8 mouse cellular contexts compared by ENCODE assay signal in genomic region chr1:36512089-36512965, GRCm38 (mm10). TPM values are rescaled to one million over a fixed set of nuclear protein-coding genes. Genes with fewer than 3 reads are reported as not detected.
A peak's percentile ranks its signal among the peaks of the same experiment; 100 is the strongest.
DNase-seq lines count a peak whose midpoint lies in the region; ATAC-seq and TF ChIP-seq lines count a peak whose summit lies in the region.

No protein-coding gene starts in this region.

- DNase-seq in ovary, postnatal 14 days (ENCODE audit: low spot score) = peak; percentile 23
- DNase-seq in ovary, postnatal 10 days (ENCODE audit: low spot score) = no peak
- peak; percentile 73 to 76 for DNase-seq in cerebellum, adult 2 months
- peak; percentile 47 for DNase-seq in gastrocnemius, adult 18-20 months (ENCODE audit: low spot score)
- peak in 1 of 3 experiments; percentile 9 for DNase-seq in liver, embryonic 14.5 days (ENCODE audit: low read depth in 3 of 3, low spot score in 3 of 3)
- DNase-seq in thymus, postnatal 10 days (ENCODE audit: low spot score in 2 of 2) = peak; percentile 27 to 51

- peak overlapping the region; percentile 99 for H3K27ac ChIP-seq in cerebellum, adult 2 months (ENCODE audit: insufficient read depth, low read length)
- peak overlapping the region; percentile 99 for H3K27ac ChIP-seq in intestine, embryonic 16.5 days (ENCODE audit: low read length)
- H3K27ac ChIP-seq in liver, embryonic 14.5 days = peak overlapping the region; percentile 72
- H3K27ac ChIP-seq in neural tube, embryonic 14.5 days (ENCODE audit: low read depth, low read length) = peak overlapping the region; percentile 87

- TF ChIP-seq POLR2A in cerebellum, adult 2 months (IDR thresholded peaks at IDR 0.05; ENCODE audit: borderline replicate concordance, insufficient read depth, low read length) = no peak

- 0 out of 2 replicates have a peak, but pooled peaks cover 4% of the 10 kb centered on the region for H3K36me3 ChIP-seq in intestine, embryonic 16.5 days (ENCODE audit: control insufficient read depth, insufficient read depth, low read length)
- no peaks in the 10 kb centered on the region for H3K36me3 ChIP-seq in liver, embryonic 14.5 days (replicated peaks; ENCODE audit: control insufficient read depth, insufficient read depth, low read depth)
- no peaks in the 10 kb centered on the region for H3K36me3 ChIP-seq in neural tube, embryonic 14.5 days (ENCODE audit: control insufficient read depth, insufficient read depth, low read length)

- H3K9ac ChIP-seq in intestine, embryonic 16.5 days (ENCODE audit: low read depth, low read length) = peak overlapping the region; percentile 84
- peak overlapping the region; percentile 79 for H3K9ac ChIP-seq in liver, embryonic 14.5 days (replicated peaks)
- peak overlapping the region; percentile 88 for H3K9ac ChIP-seq in neural tube, embryonic 14.5 days (replicated peaks; ENCODE audit: low read depth, low read length)

- no peak; the same call in 1 of the 2 replicates for TF ChIP-seq CTCF in cerebellum, adult 2 months (IDR thresholded peaks at IDR 0.05; ENCODE audit: borderline replicate concordance, insufficient read depth, low read depth, low read length)
- no peak for TF ChIP-seq CTCF in liver, embryonic 14.5 days (IDR thresholded peaks at IDR 0.05; ENCODE audit: low read depth)

- no peaks in the 10 kb centered on the region for H3K27me3 ChIP-seq in cerebellum, adult 2 months (ENCODE audit: control insufficient read depth, insufficient read depth, low read length)
- H3K27me3 ChIP-seq in intestine, embryonic 16.5 days (replicated peaks; ENCODE audit: control insufficient read depth, insufficient read depth, low read length) = no peaks in the 10 kb centered on the region
- no peaks in the 10 kb centered on the region for H3K27me3 ChIP-seq in liver, embryonic 14.5 days (ENCODE audit: control insufficient read depth, insufficient read depth, low read length)
- H3K27me3 ChIP-seq in neural tube, embryonic 14.5 days (ENCODE audit: control insufficient read depth, insufficient read depth, low read length) = peaks cover 6% of the 10 kb centered on the region; the same call in 1 of the 2 replicates

- ATAC-seq in intestine, embryonic 16.5 days = peak; percentile 70
- peak; percentile 63 for ATAC-seq in liver, embryonic 14.5 days (ENCODE audit: insufficient read depth)
- peak; percentile 74 for ATAC-seq in neural tube, embryonic 14.5 days (ENCODE audit: low read depth)

- peak overlapping the region; percentile 59 for H3K4me3 ChIP-seq in cerebellum, adult 2 months (replicated peaks; ENCODE audit: insufficient read depth, low read depth, low read length)
- peak overlapping the region; percentile 96 for H3K4me3 ChIP-seq in intestine, embryonic 16.5 days (ENCODE audit: low read length)
- H3K4me3 ChIP-seq in liver, embryonic 14.5 days (ENCODE audit: insufficient read depth in 1 of 2, low read depth in 2 of 2, low read length in 2 of 2) = peak overlapping the region; percentile 69 to 78
- peak overlapping the region; percentile 70 for H3K4me3 ChIP-seq in neural tube, embryonic 14.5 days (ENCODE audit: low read depth, low read length)

- H3K4me1 ChIP-seq in cerebellum, adult 2 months (ENCODE audit: control insufficient read depth, insufficient read depth, low read length) = peaks cover 28% of the 10 kb centered on the region
- peaks cover 21% of the 10 kb centered on the region for H3K4me1 ChIP-seq in intestine, embryonic 16.5 days (ENCODE audit: control insufficient read depth, insufficient read depth, low read length)
- H3K4me1 ChIP-seq in liver, embryonic 14.5 days (replicated peaks; ENCODE audit: control insufficient read depth in 2 of 2, insufficient read depth in 2 of 2, low read length in 1 of 2) = peaks cover 6 to 12% of the 10 kb centered on the region in 2 experiments
- H3K4me1 ChIP-seq in neural tube, embryonic 14.5 days (ENCODE audit: control insufficient read depth, insufficient read depth, low read length) = peaks cover 27% of the 10 kb centered on the region

- WGBS in cerebellum, adult 2 months = 6% methylated on average over 124 of the region's 126 CpGs
- WGBS in intestine, embryonic 16.5 days = 1% methylated on average over 86 of the region's 126 CpGs
- under 1% methylated on average over 117 of the region's 126 CpGs for WGBS in liver, embryonic 14.5 days (ENCODE audit: insufficient replicate concordance)
- under 1% methylated on average over 79 of the region's 126 CpGs for WGBS in neural tube, embryonic 14.5 days

- no peak for TF ChIP-seq EP300 in liver, embryonic 14.5 days (IDR thresholded peaks at IDR 0.05; ENCODE audit: low read depth)

- no peaks in the 10 kb centered on the region for H3K9me3 ChIP-seq in intestine, embryonic 16.5 days (ENCODE audit: control insufficient read depth, low read length)
- no peaks in the 10 kb centered on the region for H3K9me3 ChIP-seq in liver, embryonic 14.5 days (ENCODE audit: control insufficient read depth, low read length)
- H3K9me3 ChIP-seq in neural tube, embryonic 14.5 days (ENCODE audit: control insufficient read depth, low read length) = no peaks in the 10 kb centered on the region

- H3K4me2 ChIP-seq in intestine, embryonic 16.5 days (ENCODE audit: low read depth, low read length) = peak overlapping the region; percentile 95
- peak overlapping the region; percentile 83 for H3K4me2 ChIP-seq in liver, embryonic 14.5 days (ENCODE audit: low read depth)
- peak overlapping the region; percentile 99 for H3K4me2 ChIP-seq in neural tube, embryonic 14.5 days (ENCODE audit: low read depth, low read length)

RNA-seq across cellular contexts. Expression of gene Cnnm3, which starts 0.7 kb away (rescaled TPM):
- 46.2 and 48.7 TPM in 2 replicates for polyA plus RNA-seq in cerebellum, adult 2 months (2012; rRNA removed)
- total RNA-seq in gastrocnemius, adult 18-20 months (2021) = 10 to 100 TPM; 11.6 TPM
- polyA plus RNA-seq in intestine, embryonic 16.5 days (2015; fragmentation: Nextera tagmentation; extraction: Ambion mirVana) = 2.1 and 2.3 TPM in 2 replicates
- 2.5 and 3.7 TPM in 2 replicates for polyA plus RNA-seq in liver, embryonic 14.5 days (2012; rRNA removed)
- polyA plus RNA-seq in liver, embryonic 14.5 days (2014; fragmentation: Nextera tagmentation; extraction: Ambion mirVana) = 0.86 and 1.0 TPM in 2 replicates
- polyA plus RNA-seq in neural tube, embryonic 14.5 days (2014; fragmentation: Nextera tagmentation; extraction: Ambion mirVana) = 5.4 and 9.4 TPM in 2 replicates

RNA-seq across cellular contexts. Expression of gene Ankrd23, which starts 24.4 kb away (rescaled TPM):
- polyA plus RNA-seq in cerebellum, adult 2 months (2012; rRNA removed) = 14.4 and 15.2 TPM in 2 replicates
- total RNA-seq in gastrocnemius, adult 18-20 months (2021) = 1,000 to 10,000 TPM; 3,219 to 3,282 TPM
- polyA plus RNA-seq in intestine, embryonic 16.5 days (2015; fragmentation: Nextera tagmentation; extraction: Ambion mirVana) = 12.7 and 14.6 TPM in 2 replicates
- polyA plus RNA-seq in liver, embryonic 14.5 days (2012; rRNA removed) = 2.3 TPM in 2 replicates
- 0.59 and 0.80 TPM in 2 replicates for polyA plus RNA-seq in liver, embryonic 14.5 days (2014; fragmentation: Nextera tagmentation; extraction: Ambion mirVana)
- 13.0 and 14.9 TPM in 2 replicates for polyA plus RNA-seq in neural tube, embryonic 14.5 days (2014; fragmentation: Nextera tagmentation; extraction: Ambion mirVana)

RNA-seq across cellular contexts. Expression of gene Gm42417, which starts 26.9 kb away (rescaled TPM):
- 0.05 and 0.40 TPM in 2 replicates for polyA plus RNA-seq in cerebellum, adult 2 months (2012; rRNA removed)
- 1,000 to 10,000 TPM; 1,348 to 1,458 TPM for total RNA-seq in gastrocnemius, adult 18-20 months (2021)
- polyA plus RNA-seq in intestine, embryonic 16.5 days (2015; fragmentation: Nextera tagmentation; extraction: Ambion mirVana) = 0.37 TPM in 1 of 2 replicates, not detected in the other
- not detected in 2 replicates for polyA plus RNA-seq in liver, embryonic 14.5 days (2012; rRNA removed)
- polyA plus RNA-seq in liver, embryonic 14.5 days (2014; fragmentation: Nextera tagmentation; extraction: Ambion mirVana) = not detected in 2 replicates
- 0.32 and 0.62 TPM in 2 replicates for polyA plus RNA-seq in neural tube, embryonic 14.5 days (2014; fragmentation: Nextera tagmentation; extraction: Ambion mirVana)

RNA-seq across cellular contexts. Expression of gene Ankrd39, which starts 34.9 kb away (rescaled TPM):
- polyA plus RNA-seq in cerebellum, adult 2 months (2012; rRNA removed) = 30.8 and 37.5 TPM in 2 replicates
- total RNA-seq in gastrocnemius, adult 18-20 months (2021) = 1 to 10 TPM; 7.3 to 8.6 TPM
- 23.6 and 26.8 TPM in 2 replicates for polyA plus RNA-seq in intestine, embryonic 16.5 days (2015; fragmentation: Nextera tagmentation; extraction: Ambion mirVana)
- polyA plus RNA-seq in liver, embryonic 14.5 days (2012; rRNA removed) = 3.5 and 3.8 TPM in 2 replicates
- polyA plus RNA-seq in liver, embryonic 14.5 days (2014; fragmentation: Nextera tagmentation; extraction: Ambion mirVana) = 5.0 and 5.1 TPM in 2 replicates
- 26.6 and 34.5 TPM in 2 replicates for polyA plus RNA-seq in neural tube, embryonic 14.5 days (2014; fragmentation: Nextera tagmentation; extraction: Ambion mirVana)

RNA-seq across cellular contexts. Expression of gene Cnnm4, which starts 40.9 kb away (rescaled TPM):
- polyA plus RNA-seq in cerebellum, adult 2 months (2012; rRNA removed) = 12.2 and 14.6 TPM in 2 replicates
- total RNA-seq in gastrocnemius, adult 18-20 months (2021) = 1 to 10 TPM; 7.6 to 8.2 TPM
- polyA plus RNA-seq in intestine, embryonic 16.5 days (2015; fragmentation: Nextera tagmentation; extraction: Ambion mirVana) = 39.2 and 40.2 TPM in 2 replicates
- 0.85 and 0.89 TPM in 2 replicates for polyA plus RNA-seq in liver, embryonic 14.5 days (2012; rRNA removed)
- polyA plus RNA-seq in liver, embryonic 14.5 days (2014; fragmentation: Nextera tagmentation; extraction: Ambion mirVana) = 2.1 and 2.2 TPM in 2 replicates
- 8.8 and 9.8 TPM in 2 replicates for polyA plus RNA-seq in neural tube, embryonic 14.5 days (2014; fragmentation: Nextera tagmentation; extraction: Ambion mirVana)
